Mouse (Mus musculus) MEL (cell line): ENCODE data around the gene Tubb2b.

Experiments
- BHLHE40 ChIP-seq: IDR thresholded peaks from 2 replicates; pipeline ENCODE4 v1.6.1; 2012; ENCODE audit warnings: low read depth, mild to moderate bottlenecking, inconsistent platforms, low read length, improper control_type of control experiment, borderline replicate concordance
- CTCF ChIP-seq, 3 experiments: IDR thresholded peaks in 2 of 3; conservative IDR thresholded peaks in 1 of 3; 2 replicates each; pipeline ENCODE4 v1.5.1; 2011 to 2012; ENCODE audit warnings: low read length in 3 of 3, low read depth in 2 of 3, mild to moderate bottlenecking in 2 of 3, improper control_type of control experiment in 1 of 3, inconsistent platforms in 1 of 3, mixed read lengths in 1 of 3, moderate library complexity in 1 of 3; ENCODE audit not compliant: control insufficient read depth in 1 of 3, insufficient read depth in 1 of 3, poor library complexity in 1 of 3, severe bottlenecking in 1 of 3
- ELF1 ChIP-seq: IDR thresholded peaks from 2 replicates; pipeline ENCODE4 v1.6.1; 2014; ENCODE audit warnings: low read depth, mild to moderate bottlenecking, inconsistent platforms, low read length, improper control_type of control experiment, moderate library complexity
- MAFK ChIP-seq: IDR thresholded peaks from 2 replicates; pipeline ENCODE4 v1.6.1; 2011; ENCODE audit warnings: low read depth, mild to moderate bottlenecking, low read length, improper control_type of control experiment, borderline replicate concordance
- POLR2A ChIP-seq, 2 experiments: IDR thresholded peaks; 2 replicates each; pipeline ENCODE4 v1.6.1; 2011 to 2012; ENCODE audit warnings: low read length in 2 of 2, mild to moderate bottlenecking in 2 of 2, control low read depth in 1 of 2, improper control_type of control experiment in 1 of 2, low read depth in 1 of 2, moderate library complexity in 1 of 2; ENCODE audit not compliant: control insufficient read depth in 1 of 2, insufficient read depth in 1 of 2, poor library complexity in 1 of 2
- POLR2AphosphoS2 ChIP-seq: IDR thresholded peaks from 2 replicates; pipeline ENCODE4 v1.6.1; 2011; ENCODE audit warnings: low read length, improper control_type of control experiment
- RCOR1 ChIP-seq: IDR thresholded peaks from 2 replicates; pipeline ENCODE4 v1.6.1; 2012; ENCODE audit warnings: low read depth, mild to moderate bottlenecking, inconsistent platforms, low read length, improper control_type of control experiment
- USF2 ChIP-seq, 2 experiments: IDR thresholded peaks; 2 replicates each; pipeline ENCODE4 v1.6.1; 2011 to 2012; ENCODE audit warnings: improper control_type of control experiment in 2 of 2, low read length in 2 of 2, borderline replicate concordance in 1 of 2, inconsistent platforms in 1 of 2, low read depth in 1 of 2, mild to moderate bottlenecking in 1 of 2; ENCODE audit not compliant: insufficient read depth in 1 of 2
- ZNF384 ChIP-seq: IDR thresholded peaks from 2 replicates; pipeline ENCODE4 v1.6.1; 2012; ENCODE audit warnings: low read depth, mild to moderate bottlenecking, inconsistent platforms, low read length, improper control_type of control experiment

- TF ChIP-seq MAFK (no peak), POLR2A (IDR thresholded peaks at IDR 0.05; ENCODE audit: control insufficient read depth in 1 of 2, insufficient read depth in 1 of 2, low read depth in 1 of 2, low read length in 2 of 2, poor library complexity in 1 of 2) (no peak), CTCF (IDR thresholded peaks at IDR 0.05 in 2 of 3, conservative IDR thresholded peaks at IDR 0.05 in 1 of 3; ENCODE audit: control insufficient read depth in 1 of 3, insufficient read depth in 1 of 3, low read depth in 2 of 3, low read length in 3 of 3, poor library complexity in 1 of 3, severe bottlenecking in 1 of 3) (no peak), RCOR1 (no peak), POLR2AphosphoS2 (no peak), USF2 (IDR thresholded peaks at IDR 0.05; ENCODE audit: borderline replicate concordance in 1 of 2, insufficient read depth in 1 of 2, low read depth in 1 of 2, low read length in 2 of 2) (no peak), BHLHE40 (no peak), ZNF384 (no peak), ELF1 (no peak)
These were observed 4.6 kb downstream of the Tubb2b start for GRCm38 (mm10) chr13:34125711-34126110.
